Mouse (Mus musculus): ENCODE results near the gene Nmb.

- TF ChIP-seq CTCF (IDR thresholded peaks at IDR 0.05) = no peak
- TF ChIP-seq POLR2A (IDR thresholded peaks at IDR 0.05; ENCODE audit: insufficient read depth, low read depth, low read length) = peak; percentile 82
- TF ChIP-seq EP300 (IDR thresholded peaks at IDR 0.05; ENCODE audit: insufficient read depth, low read depth, low read length) = no peak; the same call in 1 of the 2 replicates
These were observed 42.8 kb upstream of the Nmb start, which contains the start of gene Sec11a for GRCm38 (mm10) chr7:80947445-80948350.

Measured in heart, adult 2 months (tissue).